Mouse (Mus musculus): Measurements from ENCODE around the gene Akap8l.

The Akap8l gene

DNA sequence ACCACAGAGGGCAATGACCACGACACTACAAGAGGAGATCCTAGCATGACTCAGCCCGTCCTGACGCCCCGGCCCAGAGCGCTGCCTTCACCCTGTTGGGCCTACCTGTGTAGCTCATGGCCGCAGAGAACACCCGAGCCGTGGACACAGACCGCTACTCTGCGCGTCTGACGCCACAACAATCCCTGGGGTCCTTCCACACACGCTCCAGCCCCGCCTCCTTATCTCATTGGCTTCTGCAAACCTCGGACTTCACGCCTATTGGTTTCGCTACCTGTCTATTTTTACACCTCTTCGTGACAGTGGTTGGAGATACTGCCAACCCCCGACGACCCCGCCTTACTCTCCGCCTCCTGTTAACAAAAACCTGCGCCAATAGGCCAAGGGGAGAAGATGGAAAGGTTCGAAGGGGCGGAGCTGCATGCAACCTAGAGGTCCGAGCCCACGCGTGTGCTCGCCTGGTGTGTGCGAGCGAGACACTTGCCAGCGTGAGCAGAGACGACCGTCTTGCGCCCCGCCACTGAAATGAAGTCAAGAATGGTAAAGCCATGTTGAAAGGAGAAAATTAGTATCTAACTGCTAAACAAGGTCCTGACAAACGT, at the start of gene Akap8l:
TSS of gene Akap8l (minus strand) at position 226 of the 602 bp plus-strand sequence.
- peak; percentile 98 to 99 for DNase-seq

DNA sequence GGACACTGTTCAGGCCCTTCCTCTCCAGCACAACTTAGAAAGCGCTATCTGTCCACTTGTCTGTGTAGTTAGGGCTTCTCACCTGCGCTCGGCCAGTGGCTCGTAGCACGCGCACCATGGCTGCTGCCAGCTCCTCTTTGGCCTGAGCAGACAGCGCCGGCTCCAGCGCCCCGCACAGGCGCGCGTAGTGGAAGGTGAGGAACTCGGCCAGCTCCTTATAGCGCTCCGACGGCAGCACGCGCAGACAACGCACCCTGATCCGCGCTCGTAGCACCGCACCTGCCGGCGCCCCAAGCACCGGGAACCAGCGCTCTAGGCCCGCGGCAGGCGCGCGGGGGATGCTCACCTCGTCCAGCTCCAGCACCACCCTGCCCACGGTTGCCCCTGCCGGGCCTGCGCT, 45.9 kb upstream of the Akap8l start:
- DNase-seq: no peak

GRCm38 (mm10) chr17:32393944-32394343, 43.5 kb upstream of the Akap8l start:
- no peak for DNase-seq

DNA sequence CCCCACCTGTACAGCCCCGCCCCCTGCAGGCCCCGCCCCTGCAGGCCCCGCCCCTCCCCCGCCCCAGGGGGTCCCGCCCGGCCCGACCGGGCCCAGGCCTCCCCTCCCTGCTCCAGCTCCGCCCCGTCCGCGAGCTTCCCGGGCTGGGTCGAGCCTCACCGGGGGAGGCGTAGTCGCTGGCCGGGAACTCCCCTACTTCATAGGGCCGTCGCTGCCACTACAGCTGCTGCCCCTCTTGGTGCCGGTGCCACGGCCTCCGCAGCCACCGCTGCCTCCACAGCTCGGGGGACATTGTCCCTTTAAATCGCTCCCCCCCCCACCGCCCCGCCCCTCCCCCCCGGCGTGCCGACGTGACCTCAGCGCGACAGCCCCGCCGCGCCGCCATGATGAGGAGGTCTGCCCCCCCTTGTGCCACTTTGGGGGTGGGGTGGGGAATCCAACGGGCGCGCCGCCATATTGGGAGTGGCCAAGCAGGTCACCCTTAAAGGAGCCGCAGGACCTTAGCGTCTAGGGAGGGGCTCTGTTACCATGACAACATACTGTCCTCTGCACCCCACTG, 38.8 kb upstream of the Akap8l start, which contains the start of gene Wiz:
TSS of gene Wiz (minus strand) at position 339 of the 559 bp plus-strand sequence.
- peak; percentile 94 to 96 for DNase-seq

- peak; percentile 32 to 37 for DNase-seq
These were observed 38.1 kb upstream of the Akap8l start for GRCm38 (mm10) chr17:32388370-32389100.

DNA sequence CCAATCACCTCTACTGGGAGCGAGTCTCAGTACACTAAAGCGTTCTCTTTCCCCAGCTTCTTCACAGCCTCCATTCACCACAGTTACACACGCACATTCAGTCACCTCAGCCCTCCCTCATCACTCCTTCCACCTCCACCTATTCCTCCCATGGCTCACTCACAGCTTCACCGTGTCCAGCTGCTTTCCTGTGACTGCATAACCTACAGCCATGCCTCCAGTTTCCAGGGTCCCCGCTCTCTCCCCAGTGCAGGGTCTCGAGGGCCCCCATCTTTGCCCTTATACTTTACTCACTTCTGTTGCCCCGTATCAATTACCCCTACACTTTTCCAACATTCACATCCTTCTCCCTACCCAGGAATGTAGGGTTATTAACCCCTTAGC, 37.6 kb upstream of the Akap8l start:
- DNase-seq: no peak

DNA sequence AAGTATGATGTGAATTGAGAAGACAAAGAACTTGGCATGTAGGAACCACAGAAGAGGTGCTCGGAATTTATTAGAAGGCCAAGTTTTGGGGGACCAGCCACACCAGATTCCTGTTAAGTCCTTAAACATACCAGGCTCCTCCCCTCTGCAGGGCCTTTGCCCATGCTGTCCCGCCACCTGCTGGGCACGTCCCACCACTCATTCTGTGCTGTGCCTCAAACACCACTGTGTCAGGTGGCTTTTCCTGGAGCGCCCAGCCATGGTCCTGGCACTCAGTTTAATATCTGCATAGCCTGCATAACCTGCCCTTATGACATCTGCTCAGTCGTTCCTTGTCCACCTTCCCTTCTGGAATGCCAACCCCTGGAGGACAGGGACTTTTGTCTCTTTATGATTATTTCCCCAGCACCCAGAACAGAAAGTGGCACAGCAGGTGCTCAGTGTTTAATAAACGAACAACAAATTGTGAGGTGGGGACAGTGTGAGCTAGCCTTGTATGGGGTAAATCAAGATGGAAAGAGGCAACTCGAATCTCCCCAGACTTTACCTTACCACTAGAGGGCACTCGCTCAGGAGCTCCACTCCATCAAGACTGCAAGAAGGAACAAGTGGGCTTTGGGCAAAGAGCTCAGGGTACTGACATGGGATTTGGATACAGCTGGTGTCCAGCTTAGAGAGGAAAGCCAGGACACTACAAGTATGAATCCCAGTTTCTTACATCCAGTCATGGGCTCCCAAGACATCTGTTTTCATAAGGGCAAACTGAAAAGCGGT, 36.4 kb upstream of the Akap8l start:
- DNase-seq: peak; percentile 42 to 54

DNA sequence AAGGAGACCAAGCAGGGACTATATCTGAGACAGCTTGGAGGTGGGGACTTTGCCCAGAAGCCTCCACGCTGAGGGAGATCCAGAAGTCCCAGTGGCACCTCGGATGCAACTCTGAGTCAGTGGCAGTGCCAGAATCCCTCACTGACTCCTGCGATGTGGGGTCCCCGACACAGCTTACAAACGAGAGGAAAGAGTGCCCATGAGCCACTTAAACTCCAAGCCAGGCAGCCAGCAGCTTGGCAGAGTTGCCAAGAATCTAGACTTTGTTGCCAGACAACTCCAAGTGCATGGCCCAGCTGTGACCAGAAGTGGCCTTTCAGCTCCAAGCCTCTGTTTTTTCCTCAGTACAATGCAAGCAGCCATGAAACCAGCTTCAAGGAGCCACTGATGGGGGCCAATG, 33.3 kb upstream of the Akap8l start:
- no peak for DNase-seq

DNA sequence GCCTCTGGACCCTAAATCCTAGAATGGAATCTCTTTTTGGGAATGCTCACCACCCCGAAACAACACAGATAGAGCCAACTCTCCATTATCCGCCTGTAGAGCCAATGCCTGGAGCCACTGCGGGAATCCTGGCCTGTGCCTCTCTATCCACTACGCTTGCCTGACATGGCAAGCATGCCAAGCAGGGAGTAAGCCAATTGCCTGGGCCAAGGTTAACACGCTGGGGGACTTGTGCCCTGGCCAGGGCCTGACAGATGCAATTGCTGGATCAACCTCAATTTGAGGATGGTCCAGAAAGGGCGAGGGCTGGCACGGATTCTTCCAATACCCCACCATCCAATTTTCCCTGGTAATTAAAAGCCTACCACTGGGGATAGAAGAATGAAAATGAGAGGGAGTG, 32.2 kb upstream of the Akap8l start:
- DNase-seq: no peak

- no peak for DNase-seq
These were observed 28.4 kb upstream of the Akap8l start for GRCm38 (mm10) chr17:32378786-32379185.

DNA sequence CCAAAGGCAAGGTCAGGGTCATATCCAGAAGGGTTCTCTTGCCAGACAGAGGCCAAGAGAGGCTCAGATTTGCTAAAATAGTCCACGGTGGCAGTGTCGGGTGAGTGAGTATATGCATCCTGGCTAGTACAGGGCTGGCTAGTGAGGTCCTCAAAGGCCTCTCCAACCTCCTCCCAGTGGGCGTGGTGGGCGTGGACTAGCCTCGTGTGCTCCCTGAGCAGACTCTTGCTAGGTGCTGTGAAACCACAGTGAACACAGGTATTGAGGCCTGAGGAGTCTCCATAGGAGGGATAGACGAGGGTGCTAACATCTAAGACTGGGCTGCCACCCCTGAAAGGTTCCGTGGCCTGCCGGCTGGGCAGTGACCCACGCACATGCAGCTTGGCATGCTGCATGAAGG, 26.7 kb upstream of the Akap8l start:
- DNase-seq: no peak

DNA sequence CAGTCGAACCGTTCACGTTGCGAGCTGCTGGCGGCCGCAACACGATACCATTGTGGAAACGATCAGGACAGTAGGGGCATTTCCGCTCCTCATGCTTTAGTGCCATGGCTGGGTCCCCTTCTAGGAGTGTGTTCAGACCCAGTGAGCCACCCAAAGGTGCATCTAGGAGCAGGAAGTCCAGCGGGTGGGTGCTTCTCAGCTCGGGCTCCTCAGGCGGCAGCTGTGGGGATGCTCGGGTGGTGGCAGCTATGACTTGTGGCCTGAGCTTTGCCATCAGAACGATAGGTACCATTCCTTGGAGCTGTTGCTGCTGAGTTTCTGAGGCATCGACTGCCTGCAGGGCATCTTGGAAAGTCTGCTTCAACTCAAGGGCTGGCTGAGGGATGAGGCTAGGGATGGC, 26.1 kb upstream of the Akap8l start:
- no peak for DNase-seq

- no peak for DNase-seq
These were observed 18.7 kb upstream of the Akap8l start for GRCm38 (mm10) chr17:32368991-32369578.

- DNase-seq: no peak
These were observed 17.3 kb upstream of the Akap8l start for GRCm38 (mm10) chr17:32367706-32368105.

DNA sequence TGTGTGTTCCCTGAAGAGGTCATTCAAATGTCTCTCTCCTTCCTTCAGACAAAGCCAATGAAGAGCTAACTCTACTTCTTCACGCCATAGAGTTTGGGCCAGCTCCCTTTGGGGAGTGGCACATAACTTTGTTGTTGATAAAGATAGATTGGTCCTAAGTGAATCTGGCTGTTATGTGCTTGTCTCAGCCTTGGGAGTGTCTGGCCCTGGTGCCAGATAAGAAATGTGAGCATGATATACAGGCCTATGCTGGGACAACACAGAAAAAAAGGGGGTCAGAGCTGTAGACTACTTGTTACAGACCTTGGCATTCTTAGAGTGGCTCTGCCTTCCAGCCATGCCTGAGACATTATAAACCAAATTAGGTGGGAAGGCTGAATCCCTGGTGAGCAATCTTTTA, 14.9 kb upstream of the Akap8l start:
- DNase-seq: no peak

DNA sequence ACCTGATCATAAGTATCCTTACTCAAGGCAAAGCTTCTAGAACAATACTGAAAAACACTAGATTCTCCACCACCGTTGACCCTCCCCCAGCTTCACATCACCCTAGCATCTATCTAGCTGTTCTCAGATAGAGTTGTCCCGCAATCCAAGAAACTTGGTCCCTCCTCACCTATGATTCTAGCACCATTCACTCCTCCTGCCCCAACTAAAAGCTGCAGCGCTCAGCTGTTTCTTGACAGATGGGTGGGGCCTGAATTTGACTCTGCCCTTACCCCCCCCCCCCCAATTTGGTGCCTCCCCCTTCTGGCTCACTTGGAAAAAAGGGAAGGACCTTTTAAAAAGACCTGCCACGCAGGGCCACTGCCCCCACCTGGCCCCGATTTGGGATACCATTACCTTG, 14.4 kb upstream of the Akap8l start:
- DNase-seq: no peak

- peak; percentile 84 to 88 for DNase-seq
These were observed 13.9 kb upstream of the Akap8l start for GRCm38 (mm10) chr17:32364331-32364730.

DNA sequence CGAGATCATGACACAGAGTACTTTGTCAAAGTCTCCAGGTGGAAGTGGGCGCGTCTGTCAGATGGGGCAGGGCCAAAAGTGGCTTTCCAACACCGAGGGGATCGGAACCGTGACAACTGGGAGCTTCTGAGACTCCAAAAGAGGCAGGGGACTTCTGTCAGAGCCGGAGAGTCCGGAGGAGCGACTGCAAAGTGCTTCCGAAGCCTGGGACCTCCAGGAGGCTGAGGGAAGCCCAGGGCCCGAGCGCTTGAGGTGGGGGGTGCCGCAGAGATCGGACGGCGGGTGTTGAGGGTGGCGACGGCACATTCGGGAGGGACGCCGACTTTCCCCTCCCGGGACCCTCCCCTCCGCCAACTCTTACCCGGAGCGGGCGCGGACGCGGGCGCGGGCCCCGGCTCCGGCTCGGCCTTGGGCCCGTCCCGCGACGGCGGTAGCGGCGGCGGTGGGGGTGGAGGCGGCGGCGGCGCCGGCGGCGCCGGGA, 13.5 kb upstream of the Akap8l start:
- no peak for DNase-seq

DNA sequence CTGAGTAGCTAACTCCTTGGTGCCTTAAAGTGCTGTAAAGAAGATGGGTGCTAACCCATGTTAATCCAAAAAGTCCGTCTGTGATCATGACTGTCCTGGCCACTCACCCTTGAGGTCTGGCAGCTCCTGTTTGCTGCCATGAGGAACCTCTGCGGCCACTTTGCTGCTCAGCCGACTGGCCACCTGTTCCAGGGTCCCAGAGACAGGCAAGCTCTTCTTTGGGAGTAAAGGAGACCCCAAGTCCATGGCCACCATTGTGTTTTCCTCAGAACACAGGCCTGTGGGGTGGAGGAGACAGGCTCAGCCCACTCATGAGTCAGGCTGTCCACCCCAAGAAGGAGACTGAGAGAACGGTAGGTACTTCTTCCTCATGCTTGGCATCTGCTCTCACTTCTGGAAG, 12.3 kb upstream of the Akap8l start:
- no peak for DNase-seq

DNA sequence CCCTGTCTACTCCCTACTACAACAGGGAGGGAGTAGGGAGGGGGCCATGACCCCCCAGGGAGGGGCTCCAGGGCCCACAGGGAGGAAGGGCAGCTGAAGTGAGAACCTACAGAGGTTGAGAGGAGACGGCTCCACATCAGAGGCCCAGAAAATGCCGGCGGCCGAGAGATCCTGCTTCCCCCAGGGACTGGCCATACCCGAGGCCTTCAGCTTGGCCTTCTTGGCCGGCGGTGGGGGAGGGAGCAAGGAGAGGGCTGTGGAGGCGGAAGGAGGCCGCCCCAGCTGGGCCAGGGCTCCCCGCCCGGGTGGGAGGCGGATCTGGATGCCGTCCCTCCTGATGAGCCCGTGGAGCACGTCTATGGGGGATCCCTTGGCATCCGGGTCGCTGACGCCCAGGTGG, 9.5 kb upstream of the Akap8l start:
- DNase-seq: no peak

DNA sequence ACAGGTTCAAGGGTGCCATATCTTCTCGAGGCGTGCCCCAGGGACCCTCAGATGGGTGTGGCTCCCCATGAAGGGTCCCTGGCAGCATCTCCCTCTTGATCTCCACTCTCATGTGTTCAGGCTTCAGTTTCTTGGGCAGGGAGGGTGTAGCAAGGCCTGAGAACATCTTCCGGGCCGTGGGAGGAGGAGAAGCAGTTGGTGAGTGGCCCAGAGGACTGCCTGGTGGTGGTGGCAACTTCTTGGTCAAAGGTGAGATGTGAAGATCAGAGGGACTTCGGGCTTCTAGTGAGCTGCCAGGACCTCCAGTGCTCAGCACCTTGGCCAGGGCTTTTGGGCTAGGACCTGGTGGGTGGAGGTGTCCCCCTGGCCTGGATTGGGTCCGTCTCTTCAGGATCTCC, 8.5 kb upstream of the Akap8l start:
- no peak for DNase-seq

DNA sequence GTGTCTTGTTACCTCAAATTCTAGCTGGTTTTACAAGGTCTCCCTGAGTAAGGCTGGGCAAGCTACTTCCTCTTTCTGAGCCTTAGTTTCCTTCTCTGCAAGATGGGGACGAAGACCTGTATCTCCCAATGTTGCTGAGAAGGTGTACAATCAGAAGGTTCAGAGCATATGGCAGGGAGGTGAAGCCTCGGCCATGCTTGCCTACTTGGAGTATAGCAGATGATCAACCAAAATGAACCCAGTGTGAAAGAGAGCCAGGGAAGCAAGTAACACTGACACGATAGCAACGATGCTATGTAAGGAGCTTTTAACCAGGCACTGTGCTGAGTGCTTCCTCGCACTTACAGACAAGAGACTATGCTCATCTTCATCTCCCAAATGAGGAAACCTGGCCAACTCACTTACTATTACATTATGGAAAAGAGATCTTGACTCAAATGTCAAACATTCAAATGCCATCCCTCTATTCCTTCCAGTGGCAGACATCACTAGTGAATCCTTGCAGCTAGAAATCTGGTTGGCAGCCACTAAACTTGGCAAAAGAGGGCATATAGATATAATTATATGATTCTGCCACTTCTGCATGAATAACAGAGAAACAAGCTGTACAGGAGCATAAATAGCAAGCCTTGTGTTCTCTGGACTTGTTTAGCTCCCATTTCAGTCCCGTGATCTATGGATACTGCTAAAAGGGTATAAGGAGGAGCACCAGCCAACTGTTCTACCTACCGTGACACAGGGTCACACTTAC, 8.0 kb upstream of the Akap8l start:
- no peak for DNase-seq
